Mouse (Mus musculus) brown adipose tissue, adult 24 weeks (tissue): ENCODE measurements around the gene Sumf1. TPM values are rescaled to one million over a fixed set of nuclear protein-coding genes. Genes with fewer than 3 reads are reported as not detected.
A peak's percentile ranks its signal among the peaks of the same experiment; 100 is the strongest.

Experiments used
- H3K27ac ChIP-seq: fragments of 200-500 bp; replicated peaks from 2 replicates; pipeline ENCODE4 v1.5.1; 2012; ENCODE audit warnings: low read depth, mild to moderate bottlenecking, low read length
- H3K4me1 ChIP-seq: fragments of 200-500 bp; 2 replicates; pipeline ENCODE4 v1.6.1; 2012; ENCODE audit warnings: low read length, mixed read lengths; ENCODE audit not compliant: control insufficient read depth, insufficient read depth, insufficient read length
- H3K4me3 ChIP-seq: fragments of 200-500 bp; 2 replicates; pipeline ENCODE4 v1.5.1; 2012; ENCODE audit warnings: low read depth, mild to moderate bottlenecking, low read length, moderate library complexity; ENCODE audit not compliant: insufficient read depth
- polyA plus RNA-seq: library from polyadenylated mRNA; stranded (reverse); fragments of >200 nt; gene quantifications from 2 replicates; pipeline ENCODE4 v1.2.4, GENCODE M21; 2012; ENCODE audit not compliant: missing spikeins, insufficient read depth, insufficient read length

Sumf1 gene
- polyA plus RNA-seq = 16.5 and 17.9 TPM in 2 replicates

- peak within 1 kb of the TSS; percentile 88 for H3K4me3 ChIP-seq
- H3K4me1 ChIP-seq = no peaks in the 10 kb centered on the region
- H3K27ac ChIP-seq = no peak within 1 kb of the TSS
Measured at GRCm38 (mm10) chr6:108184847-108185684, at the start of gene Sumf1. Sumf1 (minus strand) TSS chr6:108185582.

GRCm38 (mm10) chr6:108234536-108234935 lies 49.2 kb upstream of the Sumf1 start:
- Histone ChIP-seq H3K4me3 (no peak overlapping the region), H3K27ac (peak overlapping the region; percentile 76), H3K4me1 (peaks cover 50% of the 10 kb centered on the region)

GRCm38 (mm10) chr6:108233070-108233469 lies 47.7 kb upstream of the Sumf1 start:
- H3K4me1 ChIP-seq = peaks cover 49% of the 10 kb centered on the region

GRCm38 (mm10) chr6:108231892-108232710 lies 46.7 kb upstream of the Sumf1 start:
- H3K4me1 ChIP-seq = peaks cover 45% of the 10 kb centered on the region
- H3K27ac ChIP-seq = 0 out of 2 replicates have a peak overlapping the region, but pooled peaks have one; percentile 23

More at GRCm38 (mm10) chr6:108233070-108233469, 47.7 kb upstream of the Sumf1 start:
- H3K4me3 ChIP-seq = no peak overlapping the region
- H3K27ac ChIP-seq = peak overlapping the region; percentile 23

GRCm38 (mm10) chr6:108230608-108231007 lies 45.2 kb upstream of the Sumf1 start:
- H3K4me1 ChIP-seq = peaks cover 38% of the 10 kb centered on the region

More at GRCm38 (mm10) chr6:108231892-108232710, 46.7 kb upstream of the Sumf1 start:
- H3K4me3 ChIP-seq = no peak overlapping the region

GRCm38 (mm10) chr6:108228601-108229000 lies 43.2 kb upstream of the Sumf1 start:
- Histone ChIP-seq H3K4me3 (no peak overlapping the region), H3K27ac (no peak overlapping the region), H3K4me1 (peaks cover 40% of the 10 kb centered on the region)

More at GRCm38 (mm10) chr6:108230608-108231007, 45.2 kb upstream of the Sumf1 start:
- Histone ChIP-seq H3K4me3 (no peak overlapping the region), H3K27ac (no peak overlapping the region)

- Histone ChIP-seq H3K4me1 (peaks cover 36% of the 10 kb centered on the region), H3K27ac (no peak overlapping the region), H3K4me3 (no peak overlapping the region)
Measured at GRCm38 (mm10) chr6:108228048-108228447, 42.7 kb upstream of the Sumf1 start.

- Histone ChIP-seq H3K4me3 (no peak overlapping the region), H3K4me1 (peaks cover 32% of the 10 kb centered on the region), H3K27ac (no peak overlapping the region)
Measured at GRCm38 (mm10) chr6:108227461-108227860, 42.1 kb upstream of the Sumf1 start.

- no peak overlapping the region for H3K27ac ChIP-seq
- peaks cover 39% of the 10 kb centered on the region for H3K4me1 ChIP-seq
- no peak overlapping the region for H3K4me3 ChIP-seq
Measured at GRCm38 (mm10) chr6:108226230-108226629, 40.8 kb upstream of the Sumf1 start.

- Histone ChIP-seq H3K27ac (peak overlapping the region; percentile 86), H3K4me1 (peaks cover 38% of the 10 kb centered on the region; the same call in 1 of the 2 replicates), H3K4me3 (no peak overlapping the region)
Measured at GRCm38 (mm10) chr6:108225027-108225426, 39.6 kb upstream of the Sumf1 start.

- no peak overlapping the region for H3K4me3 ChIP-seq
- peaks cover 40% of the 10 kb centered on the region; the same call in 1 of the 2 replicates for H3K4me1 ChIP-seq
- H3K27ac ChIP-seq = peak overlapping the region; percentile 81
Measured at GRCm38 (mm10) chr6:108224361-108224760, 39.0 kb upstream of the Sumf1 start.

- Histone ChIP-seq H3K27ac (0 out of 2 replicates have a peak overlapping the region, but pooled peaks have one; percentile 8), H3K4me3 (no peak overlapping the region), H3K4me1 (peaks cover 46% of the 10 kb centered on the region)
Measured at GRCm38 (mm10) chr6:108222875-108223274, 37.5 kb upstream of the Sumf1 start.

GRCm38 (mm10) chr6:108222435-108222834 lies 37.1 kb upstream of the Sumf1 start:
- Histone ChIP-seq H3K4me1 (peaks cover 46% of the 10 kb centered on the region), H3K27ac (no peak overlapping the region), H3K4me3 (no peak overlapping the region)

- Histone ChIP-seq H3K4me3 (no peak overlapping the region), H3K4me1 (peaks cover 35% of the 10 kb centered on the region), H3K27ac (0 out of 2 replicates have a peak overlapping the region, but pooled peaks have one; percentile 4)
Measured at GRCm38 (mm10) chr6:108217987-108218386, 32.6 kb upstream of the Sumf1 start.

- Histone ChIP-seq H3K4me3 (no peak overlapping the region), H3K27ac (peak overlapping the region; percentile 15), H3K4me1 (peaks cover 34% of the 10 kb centered on the region)
Measured at GRCm38 (mm10) chr6:108216832-108217231, 31.4 kb upstream of the Sumf1 start.
